Mouse (Mus musculus) limb, embryonic 12.5 days (tissue): Measurements from ENCODE around the gene Gprin1. TPM values are rescaled to one million over a fixed set of nuclear protein-coding genes. Genes with fewer than 3 reads are reported as not detected.

Experiments
- ATAC-seq: fragments of 200-750 bp; cut with Nextera tagmentation; 2 replicates; pipeline ENCODE4 v1.8.0; 2017; ENCODE audit warnings: low read depth, moderate TSS enrichment; ENCODE audit not compliant: insufficient number of reproducible peaks, insufficient read depth, low FRiP score, low TSS enrichment
- H3K27ac ChIP-seq: fragments of 300-500 bp; sonication (generic); 2 replicates; pipeline ENCODE4 v1.5.1; 2016; ENCODE audit warnings: mild to moderate bottlenecking, moderate library complexity
- H3K27me3 ChIP-seq: fragments of 300-500 bp; sonication (generic); 2 replicates; pipeline ENCODE4 v1.6.1; 2016; ENCODE audit warnings: mild to moderate bottlenecking, moderate library complexity
- H3K36me3 ChIP-seq: fragments of 300-500 bp; sonication (generic); 2 replicates; pipeline ENCODE4 v1.6.1; 2016; ENCODE audit warnings: mild to moderate bottlenecking, moderate library complexity
- H3K4me1 ChIP-seq: fragments of 300-500 bp; sonication (generic); replicated peaks from 2 replicates; pipeline ENCODE4 v1.6.1; 2016
- H3K4me2 ChIP-seq: fragments of 300-500 bp; sonication (generic); 2 replicates; pipeline ENCODE4 v1.6.1; 2016; ENCODE audit warnings: mild to moderate bottlenecking, moderate library complexity
- H3K4me3 ChIP-seq: fragments of 300-500 bp; sonication (generic); replicated peaks from 2 replicates; pipeline ENCODE4 v1.5.1; 2016; ENCODE audit warnings: mild to moderate bottlenecking
- H3K9ac ChIP-seq: fragments of 300-500 bp; sonication (generic); replicated peaks from 2 replicates; pipeline ENCODE4 v1.6.1; 2016; ENCODE audit warnings: mild to moderate bottlenecking, moderate library complexity
- H3K9me3 ChIP-seq: fragments of 300-500 bp; sonication (generic); 2 replicates; pipeline ENCODE4 v1.6.1; 2016; ENCODE audit warnings: mild to moderate bottlenecking, moderate library complexity
- WGBS: fragments of 180-500 bp; shearing (Covaris S2); methylation state at CpG from one replicate; pipeline ENCODE4 v1.1.7; 2016; 5-methylcytosine and 5-hydroxymethylcytosine counted together
- polyA plus RNA-seq: library from polyadenylated mRNA; unstranded; fragments of >200 nt; fragmentation: Nextera tagmentation; extraction: Ambion mirVana; gene quantifications from 2 replicates; pipeline ENCODE4 v1.2.1, GENCODE M21; 2016

Gene Gprin1
- polyA plus RNA-seq, 1 experiment from 2014 or later = 0.45 TPM

- Histone ChIP-seq H3K4me2 (peak overlapping the region; percentile 89), H3K9ac (no peak overlapping the region), H3K4me1 (peaks cover 10% of the 10 kb centered on the region; the same call in 1 of the 2 replicates), H3K4me3 (peak overlapping the region; percentile 57), H3K9me3 (no peaks in the 10 kb centered on the region), H3K27me3 (peaks cover 85% of the 10 kb centered on the region), H3K36me3 (no peaks in the 10 kb centered on the region), H3K27ac (no peak overlapping the region)
- WGBS = 2% methylated on average over 63 of the region's 100 CpGs
- 0 out of 2 replicates have a peak, but pooled peaks have one; percentile 49 for ATAC-seq
Measured at GRCm38 (mm10) chr13:54749061-54749863, 412 bp downstream of the Gprin1 start.

- Histone ChIP-seq H3K4me3 (peak overlapping the region; percentile 57; the same call in 1 of the 2 replicates), H3K9me3 (no peaks in the 10 kb centered on the region), H3K36me3 (no peaks in the 10 kb centered on the region), H3K4me1 (peaks cover 10% of the 10 kb centered on the region; the same call in 1 of the 2 replicates), H3K27me3 (peaks cover 81% of the 10 kb centered on the region), H3K4me2 (peak overlapping the region; percentile 89), H3K27ac (no peak overlapping the region), H3K9ac (no peak overlapping the region)
- WGBS = 51% methylated on average over 10 of the region's 10 CpGs
- ATAC-seq = no peak
Measured at GRCm38 (mm10) chr13:54748721-54749060, 983 bp downstream of the Gprin1 start.

- H3K36me3 ChIP-seq = no peaks in the 10 kb centered on the region
- ATAC-seq = no peak
- WGBS = 88% methylated on average over 8 of the region's 8 CpGs
- H3K9me3 ChIP-seq = no peaks in the 10 kb centered on the region
- no peak overlapping the region for H3K4me3 ChIP-seq
- H3K9ac ChIP-seq = no peak overlapping the region
- no peak overlapping the region for H3K27ac ChIP-seq
- peaks cover 76% of the 10 kb centered on the region for H3K27me3 ChIP-seq
- H3K4me1 ChIP-seq = peaks cover 10% of the 10 kb centered on the region; the same call in 1 of the 2 replicates
- no peak overlapping the region for H3K4me2 ChIP-seq
Measured at GRCm38 (mm10) chr13:54748190-54748589, 1.5 kb downstream of the Gprin1 start.

- 54% methylated on average over 10 of the region's 10 CpGs for WGBS
- no peaks in the 10 kb centered on the region for H3K9me3 ChIP-seq
Measured at GRCm38 (mm10) chr13:54746896-54747295, 2.8 kb downstream of the Gprin1 start.

GRCm38 (mm10) chr13:54746110-54746509 lies 3.6 kb downstream of the Gprin1 start:
- H3K36me3 ChIP-seq = no peaks in the 10 kb centered on the region
- no peak overlapping the region for H3K9ac ChIP-seq
- no peak overlapping the region for H3K27ac ChIP-seq
- peaks cover 10% of the 10 kb centered on the region; the same call in 1 of the 2 replicates for H3K4me1 ChIP-seq
- H3K27me3 ChIP-seq = peaks cover 69% of the 10 kb centered on the region
- ATAC-seq = no peak
- no peak overlapping the region for H3K4me2 ChIP-seq
- 37% methylated on average over 6 of the region's 6 CpGs for WGBS
- H3K9me3 ChIP-seq = no peaks in the 10 kb centered on the region
- H3K4me3 ChIP-seq = no peak overlapping the region

More at GRCm38 (mm10) chr13:54746896-54747295, 2.8 kb downstream of the Gprin1 start:
- Histone ChIP-seq H3K4me3 (no peak overlapping the region), H3K27ac (no peak overlapping the region), H3K4me1 (peaks cover 10% of the 10 kb centered on the region; the same call in 1 of the 2 replicates), H3K4me2 (no peak overlapping the region), H3K36me3 (no peaks in the 10 kb centered on the region), H3K27me3 (peaks cover 72% of the 10 kb centered on the region), H3K9ac (no peak overlapping the region)
- ATAC-seq = no peak

GRCm38 (mm10) chr13:54738213-54738601 lies 11.5 kb downstream of the Gprin1 start:
- H3K4me2 ChIP-seq = peak overlapping the region; percentile 74
- no peak overlapping the region for H3K27ac ChIP-seq
- H3K27me3 ChIP-seq = peaks cover 79% of the 10 kb centered on the region
- H3K9ac ChIP-seq = peak overlapping the region; percentile 44; the same call in 1 of the 2 replicates
- 4% methylated on average over 33 of the region's 34 CpGs for WGBS
- ATAC-seq = no peak
- H3K36me3 ChIP-seq = no peaks in the 10 kb centered on the region
- H3K9me3 ChIP-seq = no peaks in the 10 kb centered on the region
- H3K4me3 ChIP-seq = peak overlapping the region; percentile 43
- H3K4me1 ChIP-seq = peaks cover 13% of the 10 kb centered on the region

- H3K9ac ChIP-seq = peak overlapping the region; percentile 44
- H3K4me2 ChIP-seq = peak overlapping the region; percentile 74
- peak overlapping the region; percentile 43 for H3K4me3 ChIP-seq
- H3K4me1 ChIP-seq = peaks cover 13% of the 10 kb centered on the region
- H3K27ac ChIP-seq = no peak overlapping the region
- 1% methylated on average over 86 of the region's 87 CpGs for WGBS
- H3K36me3 ChIP-seq = no peaks in the 10 kb centered on the region
- H3K27me3 ChIP-seq = peaks cover 81% of the 10 kb centered on the region
- no peaks in the 10 kb centered on the region for H3K9me3 ChIP-seq
- peak; percentile 48; the same call in 1 of the 2 replicates for ATAC-seq
Measured at GRCm38 (mm10) chr13:54737488-54738212, 12.0 kb downstream of the Gprin1 start.

- 21% methylated on average over 3 of the region's 3 CpGs for WGBS
- no peak for ATAC-seq
- H3K9me3 ChIP-seq = no peaks in the 10 kb centered on the region
- H3K9ac ChIP-seq = 0 out of 2 replicates have a peak overlapping the region, but pooled peaks have one; percentile 44
- peaks cover 13% of the 10 kb centered on the region for H3K4me1 ChIP-seq
- H3K4me3 ChIP-seq = peak overlapping the region; percentile 43
- peaks cover 81% of the 10 kb centered on the region for H3K27me3 ChIP-seq
- no peak overlapping the region for H3K27ac ChIP-seq
- peak overlapping the region; percentile 74 for H3K4me2 ChIP-seq
- no peaks in the 10 kb centered on the region for H3K36me3 ChIP-seq
Measured at GRCm38 (mm10) chr13:54736931-54737330, 12.7 kb downstream of the Gprin1 start.

GRCm38 (mm10) chr13:54726131-54726530 lies 23.5 kb downstream of the Gprin1 start:
- 67% methylated on average over 11 of the region's 11 CpGs for WGBS
- Histone ChIP-seq H3K9ac (no peak overlapping the region), H3K27ac (no peak overlapping the region), H3K4me2 (no peak overlapping the region), H3K36me3 (no peaks in the 10 kb centered on the region), H3K27me3 (peaks cover 10% of the 10 kb centered on the region; the same call in 1 of the 2 replicates), H3K4me3 (no peak overlapping the region), H3K4me1 (no peaks in the 10 kb centered on the region), H3K9me3 (0 out of 2 replicates have a peak, but pooled peaks cover 4% of the 10 kb centered on the region)
- ATAC-seq = no peak

- no peak overlapping the region for H3K9ac ChIP-seq
- H3K36me3 ChIP-seq = no peaks in the 10 kb centered on the region
- no peak overlapping the region for H3K4me2 ChIP-seq
- no peak for ATAC-seq
- 90% methylated on average over 3 of the region's 3 CpGs for WGBS
- H3K4me1 ChIP-seq = no peaks in the 10 kb centered on the region
- no peak overlapping the region for H3K27ac ChIP-seq
- peaks cover 19% of the 10 kb centered on the region for H3K27me3 ChIP-seq
- H3K4me3 ChIP-seq = no peak overlapping the region
- H3K9me3 ChIP-seq = 0 out of 2 replicates have a peak, but pooled peaks cover 4% of the 10 kb centered on the region
Measured at GRCm38 (mm10) chr13:54723143-54723542, 26.5 kb downstream of the Gprin1 start.

GRCm38 (mm10) chr13:54716916-54717315 lies 32.8 kb downstream of the Gprin1 start:
- no peak for ATAC-seq

More at GRCm38 (mm10) chr13:54716916-54717315, 32.8 kb downstream of the Gprin1 start:
- 1% methylated on average over 5 of the region's 5 CpGs for WGBS
- H3K27ac ChIP-seq = no peak overlapping the region
- no peak overlapping the region for H3K4me3 ChIP-seq
- no peaks in the 10 kb centered on the region for H3K36me3 ChIP-seq
- H3K9me3 ChIP-seq = no peaks in the 10 kb centered on the region
- H3K9ac ChIP-seq = 0 out of 2 replicates have a peak overlapping the region, but pooled peaks have one; percentile 18
- peaks cover 23% of the 10 kb centered on the region for H3K27me3 ChIP-seq
- H3K4me1 ChIP-seq = no peaks in the 10 kb centered on the region
- H3K4me2 ChIP-seq = no peak overlapping the region
